Mouse (Mus musculus): ENCODE results near the gene Dpf3.

Gene Dpf3

DNA sequence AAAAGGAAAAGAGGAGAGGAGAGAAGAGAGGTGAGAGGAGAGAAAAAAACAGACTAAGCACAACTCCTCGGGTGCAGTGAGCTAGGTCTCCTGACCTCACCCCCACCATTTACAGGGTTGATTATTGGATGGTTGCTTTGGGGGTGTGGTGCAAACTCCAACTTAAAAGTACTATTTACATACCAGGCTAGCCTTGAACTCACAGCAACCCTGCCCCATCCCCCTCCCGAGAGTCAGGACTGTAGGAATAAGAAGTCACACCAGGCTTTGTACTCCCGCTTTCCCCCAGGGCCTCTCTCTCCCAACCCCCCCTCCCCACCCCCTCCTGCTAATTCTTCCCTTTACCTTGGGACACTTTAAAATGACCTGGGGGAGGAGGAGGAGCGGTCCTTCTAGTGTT, 8.8 kb upstream of the Dpf3 start:
- DNase-seq (ENCODE audit: low spot score in 2 of 2): no peak

DNA sequence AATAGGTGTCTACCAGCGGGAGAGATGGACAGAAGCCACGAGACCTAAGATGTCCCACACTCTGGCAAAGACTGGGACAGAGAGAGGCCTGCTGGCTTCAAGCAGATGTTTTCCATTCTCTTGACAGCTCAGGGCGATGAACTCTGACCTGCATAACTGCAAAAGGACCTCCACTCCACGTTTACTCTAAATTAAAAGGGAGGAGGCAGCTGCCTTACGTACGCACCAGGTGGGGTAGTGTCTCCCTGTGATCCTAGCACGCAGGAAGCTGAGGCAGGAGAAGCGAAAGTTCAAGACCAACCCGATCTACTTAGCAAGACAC, 8.4 kb upstream of the Dpf3 start:
- DNase-seq (ENCODE audit: low spot score in 2 of 2): no peak

DNA sequence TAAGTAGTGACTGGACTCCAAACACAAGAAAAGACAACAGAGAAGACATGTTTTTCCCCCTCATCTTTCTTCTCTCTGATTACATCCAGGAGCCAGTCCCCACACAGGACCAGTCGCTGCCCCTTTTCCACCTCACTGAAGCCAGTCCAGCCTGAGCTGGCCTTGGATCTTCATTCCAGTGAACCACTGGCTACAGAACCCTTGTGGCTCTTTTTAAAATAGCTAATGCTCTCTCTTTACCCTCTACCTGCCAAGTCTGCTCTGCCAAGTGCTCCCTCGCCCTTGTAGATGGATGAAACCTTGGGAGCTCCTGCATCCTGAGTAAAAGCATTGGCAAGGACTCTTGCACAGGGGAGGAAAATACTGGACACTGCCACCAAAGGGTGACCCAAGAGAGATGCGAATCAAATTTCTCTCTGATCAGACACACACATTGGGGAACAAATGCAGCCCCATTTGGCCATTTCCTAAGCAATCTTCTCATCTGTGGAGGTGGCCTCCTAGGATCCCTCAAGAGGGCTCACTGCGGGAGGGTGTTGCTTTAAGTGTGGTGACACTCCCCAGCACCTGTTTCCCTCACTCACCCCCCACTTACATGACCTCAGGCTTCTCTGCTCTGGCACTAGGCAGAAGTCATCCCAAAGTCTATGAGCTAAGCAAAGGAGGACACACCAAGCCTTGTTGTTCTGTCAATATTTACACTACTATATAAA, 7.9 kb upstream of the Dpf3 start:
- no peak for DNase-seq (ENCODE audit: low spot score in 2 of 2)

GRCm38 (mm10) chr12:83494196-83494595, 6.7 kb upstream of the Dpf3 start:
- DNase-seq (ENCODE audit: low spot score in 2 of 2): no peak

- DNase-seq (ENCODE audit: low spot score in 2 of 2): no peak
These were observed 5.3 kb upstream of the Dpf3 start for GRCm38 (mm10) chr12:83492808-83493207.

DNA sequence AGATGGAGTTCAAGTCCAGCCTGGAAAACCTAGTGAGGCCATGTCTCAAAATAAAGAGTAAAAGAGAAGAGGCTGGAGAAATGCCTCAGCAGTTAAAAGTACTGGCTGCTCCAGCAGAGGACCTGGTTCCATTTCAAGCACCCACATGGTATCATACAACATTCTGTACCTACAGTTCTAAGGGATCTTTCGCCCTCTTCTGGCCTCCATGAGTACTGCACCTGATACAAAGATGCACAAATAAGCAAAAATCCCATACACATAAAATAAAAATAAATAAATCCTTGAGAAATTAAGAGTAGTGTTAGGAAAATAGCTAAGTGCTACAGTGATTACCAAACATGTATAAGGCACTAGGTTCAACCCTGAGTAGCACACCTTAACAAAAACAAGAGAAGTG, 4.1 kb upstream of the Dpf3 start:
- no peak for DNase-seq (ENCODE audit: low spot score in 2 of 2)

GRCm38 (mm10) chr12:83489748-83490147, 2.2 kb upstream of the Dpf3 start:
- DNase-seq (ENCODE audit: low spot score in 2 of 2): no peak

GRCm38 (mm10) chr12:83488211-83488941, 860 bp upstream of the Dpf3 start:
- DNase-seq (ENCODE audit: low spot score in 2 of 2): peak in 1 of 2 experiments; percentile 31

DNA sequence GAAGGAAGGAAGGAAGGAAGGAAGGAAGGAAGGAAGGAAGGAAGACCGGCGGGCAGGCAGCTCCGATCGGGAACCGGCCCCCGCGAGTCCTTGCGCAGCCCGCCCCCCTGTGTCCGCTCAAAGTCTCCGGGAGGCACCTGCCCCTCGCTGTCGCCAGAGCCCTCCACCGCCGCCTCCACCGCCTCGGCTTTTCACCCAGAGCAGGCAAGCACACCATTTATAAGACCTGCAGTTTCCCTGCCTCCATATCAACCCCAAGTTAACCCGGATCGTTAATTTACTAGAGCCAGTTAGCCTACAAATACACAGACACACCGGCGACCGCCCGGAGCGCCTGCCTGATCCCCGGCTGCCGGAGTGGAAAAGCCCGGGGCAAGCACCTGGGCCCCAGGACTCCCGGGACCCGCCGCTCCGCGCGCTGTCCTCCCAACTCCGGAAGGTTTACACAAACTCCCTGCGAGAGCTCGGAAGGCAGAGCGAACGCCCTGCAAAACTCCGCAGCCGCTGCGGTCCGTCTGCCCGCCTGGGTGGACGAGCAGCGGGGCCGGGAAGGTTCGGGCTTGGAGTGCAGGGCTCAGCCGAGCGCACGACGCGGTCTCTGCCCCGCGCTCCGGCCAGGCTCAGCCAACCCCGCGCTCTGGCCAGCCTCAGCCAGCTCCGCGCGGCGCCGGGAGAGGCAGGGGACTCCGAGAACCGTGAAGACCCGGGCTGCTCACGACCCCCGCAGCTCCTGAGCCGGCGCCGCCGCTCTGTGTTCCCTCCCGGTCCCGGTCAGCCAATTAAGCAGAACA, 650 bp downstream of the Dpf3 start:
- peak; percentile 6 to 59 for DNase-seq (ENCODE audit: low spot score in 2 of 2)

DNA sequence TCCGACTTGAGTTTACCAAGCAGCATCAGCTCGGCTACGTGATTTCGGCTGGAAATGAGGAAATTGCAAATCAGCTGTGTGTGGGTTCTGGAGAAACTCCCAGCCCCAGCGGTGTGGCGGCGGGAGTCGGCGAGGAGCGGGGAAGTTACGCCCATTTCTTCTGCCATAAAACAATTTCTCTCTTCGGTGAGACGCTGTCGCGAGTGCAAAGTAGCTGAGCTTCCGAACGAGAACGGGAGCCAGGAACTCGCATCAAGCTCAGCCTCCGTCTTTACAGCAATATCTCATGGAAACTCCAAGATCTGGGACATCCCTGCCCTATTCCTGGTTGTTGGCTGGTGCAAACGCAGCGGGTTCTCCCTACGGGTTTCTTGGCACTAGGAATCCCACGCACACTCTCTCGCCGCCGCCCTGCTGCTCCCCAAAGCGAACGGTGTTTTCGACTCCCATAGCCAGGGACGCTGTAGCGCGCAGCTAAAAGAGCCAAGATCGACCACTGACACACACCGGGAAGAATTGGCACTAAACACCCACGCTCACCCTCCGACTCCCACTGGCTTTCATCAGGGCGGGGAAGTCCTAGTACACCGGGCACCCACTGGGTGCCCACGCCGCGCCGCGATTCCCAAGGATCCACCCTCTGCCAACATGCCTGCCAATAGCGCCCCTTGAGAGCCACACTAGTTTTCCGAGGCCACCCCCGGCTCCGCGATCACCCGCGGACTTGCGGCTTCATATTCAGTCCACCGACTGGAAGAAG, 1.4 kb downstream of the Dpf3 start:
- DNase-seq (ENCODE audit: low spot score in 2 of 2): peak in 1 of 2 experiments; percentile 32

GRCm38 (mm10) chr12:83484855-83485745, 2.4 kb downstream of the Dpf3 start:
- no peak for DNase-seq (ENCODE audit: low spot score in 2 of 2)

GRCm38 (mm10) chr12:83483653-83484052, 3.9 kb downstream of the Dpf3 start:
- DNase-seq (ENCODE audit: low spot score in 2 of 2): no peak

- DNase-seq (ENCODE audit: low spot score in 2 of 2): no peak
These were observed 6.1 kb downstream of the Dpf3 start for GRCm38 (mm10) chr12:83481439-83481838.

GRCm38 (mm10) chr12:83479818-83480401, 7.6 kb downstream of the Dpf3 start:
- DNase-seq (ENCODE audit: low spot score in 2 of 2): no peak

- no peak for DNase-seq (ENCODE audit: low spot score in 2 of 2)
These were observed 8.4 kb downstream of the Dpf3 start for GRCm38 (mm10) chr12:83479140-83479539.

DNA sequence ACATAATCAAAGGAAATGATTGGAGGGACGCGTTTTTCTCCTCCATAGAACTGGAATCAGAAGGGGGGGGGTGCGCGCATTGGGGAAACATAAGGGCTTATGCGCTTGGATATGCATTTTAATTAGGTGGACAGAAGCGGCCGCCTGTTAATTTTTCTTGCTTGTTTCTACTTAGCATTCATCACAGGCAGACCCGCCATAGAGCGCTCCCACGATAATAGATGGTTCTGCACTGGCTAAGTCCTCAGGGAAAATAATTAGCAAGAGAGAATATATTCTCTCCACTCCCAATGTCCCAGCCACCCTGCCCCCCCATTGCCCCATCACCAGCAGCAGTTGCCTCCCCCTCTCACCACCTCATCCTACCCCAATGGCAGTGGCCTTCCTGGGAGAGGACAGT, 11.2 kb downstream of the Dpf3 start:
- no peak for DNase-seq (ENCODE audit: low spot score in 2 of 2)

DNA sequence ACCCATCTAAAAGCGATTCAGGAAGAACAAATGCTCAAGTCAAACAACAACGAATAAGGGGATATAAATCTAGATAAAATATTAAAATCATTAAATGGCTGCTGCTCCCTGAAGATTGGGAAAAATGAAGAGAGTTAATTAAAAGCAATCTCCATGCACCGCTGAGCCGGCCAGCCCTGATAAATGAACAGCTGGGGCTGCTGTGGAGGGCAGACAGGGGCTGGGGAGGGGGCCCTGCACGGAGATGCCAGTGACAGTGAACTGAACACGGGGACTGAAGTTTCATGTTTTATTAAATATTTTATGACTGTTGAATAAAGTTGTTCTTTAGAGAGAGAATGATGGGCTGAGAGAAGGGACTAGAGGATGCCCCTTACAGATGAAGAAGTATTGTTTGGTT, 12.1 kb downstream of the Dpf3 start:
- no peak for DNase-seq (ENCODE audit: low spot score in 2 of 2)

DNA sequence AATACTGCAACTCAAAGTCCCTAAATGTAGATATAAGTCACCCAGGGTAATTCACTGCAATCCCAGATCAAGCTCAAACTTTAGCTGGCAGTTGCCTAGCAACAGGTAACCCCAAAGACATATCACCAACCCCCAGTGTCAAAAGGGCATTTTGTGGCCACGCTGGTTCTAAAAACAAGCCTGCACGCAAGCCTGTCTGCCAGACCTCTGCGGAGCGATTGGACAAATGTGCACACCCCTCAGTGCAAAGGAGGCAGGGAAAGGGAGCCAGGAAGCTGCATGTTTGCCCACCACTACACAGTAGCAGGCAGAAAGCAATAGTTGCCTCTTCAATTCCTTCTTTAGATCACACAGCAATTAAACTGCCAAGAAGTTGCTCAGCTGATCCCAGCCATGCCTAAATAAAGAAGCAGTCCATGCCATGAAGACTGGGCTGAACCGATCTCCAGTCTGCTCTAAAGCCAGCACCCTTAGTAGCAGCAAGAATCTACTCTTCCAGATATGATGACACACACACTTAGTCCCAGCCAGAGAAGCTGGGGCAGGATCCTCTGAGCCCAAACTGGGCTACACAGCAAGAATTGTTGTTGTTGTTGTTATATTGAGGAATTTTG, 13.4 kb downstream of the Dpf3 start:
- DNase-seq (ENCODE audit: low spot score in 2 of 2): no peak

DNA sequence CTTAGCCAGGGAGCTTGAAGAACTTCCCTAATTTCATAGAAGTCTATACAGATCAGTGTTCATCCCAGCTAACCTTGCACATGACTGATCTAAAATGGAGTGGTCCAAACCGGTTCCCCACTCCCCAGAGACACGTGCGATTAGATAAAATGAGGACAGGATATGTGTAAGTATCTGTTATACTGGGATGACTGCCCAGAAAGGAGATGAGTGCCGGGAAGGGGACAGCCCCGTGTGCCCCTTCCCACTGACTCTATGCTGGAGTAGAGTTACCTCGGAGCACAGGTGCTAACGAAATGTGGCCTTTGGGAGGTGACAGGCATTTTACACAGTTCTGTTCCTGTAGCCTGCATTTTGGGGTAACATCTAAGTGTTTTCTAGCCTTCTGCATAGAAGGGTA, 15.8 kb downstream of the Dpf3 start:
- DNase-seq (ENCODE audit: low spot score in 2 of 2): no peak

GRCm38 (mm10) chr12:83470085-83470484, 17.4 kb downstream of the Dpf3 start:
- no peak for DNase-seq (ENCODE audit: low spot score in 2 of 2)
